Mouse (Mus musculus) kidney, adult 2 months (tissue): ENCODE data around the gene Trak1. TPM values are rescaled to one million over a fixed set of nuclear protein-coding genes. Genes with fewer than 3 reads are reported as not detected.

Experiments
- DNase-seq: peaks from one replicate; pipeline ENCODE4 v3.0.0; 2021
- H3K27ac ChIP-seq: fragments of 200-500 bp; 2 replicates; pipeline ENCODE4 v1.5.1; 2012; ENCODE audit warnings: low read depth, low read length, control low read depth, inconsistent platforms; ENCODE audit not compliant: insufficient read depth
- H3K27me3 ChIP-seq: fragments of 200-500 bp; replicated peaks from 2 replicates; pipeline ENCODE4 v1.6.1; 2012; ENCODE audit warnings: mild to moderate bottlenecking, moderate library complexity, low read length, inconsistent platforms; ENCODE audit not compliant: control insufficient read depth, insufficient read depth
- H3K36me3 ChIP-seq: fragments of 200-500 bp; 2 replicates; pipeline ENCODE4 v1.6.1; 2012; ENCODE audit warnings: mild to moderate bottlenecking, moderate library complexity, low read length, inconsistent platforms; ENCODE audit not compliant: control insufficient read depth, insufficient read depth
- H3K4me1 ChIP-seq: fragments of 200-500 bp; 2 replicates; pipeline ENCODE4 v1.6.1; 2011; ENCODE audit warnings: low read length; ENCODE audit not compliant: control insufficient read depth, insufficient read depth
- H3K4me3 ChIP-seq: fragments of 200-500 bp; 2 replicates; pipeline ENCODE4 v1.5.1; 2011; ENCODE audit warnings: mild to moderate bottlenecking, low read depth, low read length, control low read depth; ENCODE audit not compliant: insufficient read depth
- CTCF ChIP-seq: fragments of 200-500 bp; conservative IDR thresholded peaks from 2 replicates; pipeline ENCODE4 v1.5.1; 2011; ENCODE audit warnings: low read depth, mild to moderate bottlenecking, control low read depth, low read length, moderate library complexity, mixed read lengths; ENCODE audit not compliant: insufficient read depth, insufficient read length
- POLR2A ChIP-seq: fragments of 200-500 bp; IDR thresholded peaks from one replicate; pipeline ENCODE4 v1.6.1; 2011; ENCODE audit warnings: low read depth, low read length, control low read depth
- WGBS: fragments of 180-500 bp; shearing (Covaris S2); methylation state at CpG from one replicate; pipeline ENCODE4 v1.1.7; 2018; 5-methylcytosine and 5-hydroxymethylcytosine counted together
- polyA plus RNA-seq: library from polyadenylated mRNA; depleted of rRNA; stranded (reverse); fragments of >200 nt; gene quantifications from 2 replicates; pipeline ENCODE4 v1.2.3, GENCODE M21; 2012

Trak1 gene
- polyA plus RNA-seq, 1 experiment, result 65.1 TPM

DNA sequence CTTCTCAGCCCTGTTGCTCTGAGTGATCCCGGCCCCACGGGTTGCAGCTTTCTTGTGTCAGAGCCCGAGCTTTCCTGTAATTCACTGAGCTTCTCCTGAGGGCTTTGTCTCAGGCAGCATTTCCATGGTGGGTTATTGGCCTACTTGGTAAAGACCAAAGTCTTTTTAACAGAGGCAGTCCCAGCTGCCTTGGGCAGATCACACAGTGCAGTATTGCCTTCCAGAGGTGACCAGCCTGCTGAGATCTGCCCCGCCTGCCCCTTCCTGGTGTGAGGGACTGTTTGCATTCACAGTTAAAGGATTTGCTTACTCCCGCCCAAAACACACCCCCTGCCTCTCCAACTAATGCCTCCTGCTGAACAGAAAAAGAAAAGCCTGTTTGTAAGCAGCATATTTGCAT is 51.2 kb downstream of the Trak1 start:
- WGBS, result 23% methylated on average over 5 of the region's 5 CpGs

DNA sequence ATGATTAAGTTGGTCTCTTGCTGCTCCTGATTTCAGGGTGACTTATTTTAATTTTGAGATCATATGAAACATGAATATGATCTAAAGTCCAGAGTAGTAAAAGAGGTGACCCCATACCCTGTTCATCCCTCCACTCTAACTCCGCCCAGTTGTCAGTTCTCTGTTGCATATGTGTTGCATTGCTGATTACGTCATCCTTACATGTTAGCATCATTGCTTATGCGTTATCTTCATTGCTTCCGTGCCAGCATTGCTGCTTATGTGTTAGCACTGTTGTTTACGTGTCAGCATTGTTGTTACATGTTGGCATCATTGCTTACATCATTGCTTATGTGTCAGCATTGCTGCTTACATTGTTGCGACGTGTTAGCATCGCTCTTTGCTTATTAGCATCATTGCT is 51.8 kb downstream of the Trak1 start:
- TF ChIP-seq CTCF (no peak), POLR2A (no peak)
- no peaks in the 10 kb centered on the region for H3K36me3 ChIP-seq
- no peaks in the 10 kb centered on the region for H3K27me3 ChIP-seq
- 0 out of 2 replicates have a peak overlapping the region, but pooled peaks have one; percentile 30 for H3K27ac ChIP-seq
- H3K4me3 ChIP-seq, result no peak overlapping the region
- WGBS, result 92% methylated on average over 8 of the region's 8 CpGs
- no peak for DNase-seq
- peaks cover 65% of the 10 kb centered on the region for H3K4me1 ChIP-seq

More for the DNA sequence above, 51.2 kb downstream of the Trak1 start:
- H3K4me3 ChIP-seq, result no peak overlapping the region
- H3K27me3 ChIP-seq, result no peaks in the 10 kb centered on the region
- peak overlapping the region; percentile 85 for H3K27ac ChIP-seq
- no peaks in the 10 kb centered on the region for H3K36me3 ChIP-seq
- TF ChIP-seq POLR2A (no peak), CTCF (no peak)
- peak; percentile 64 for DNase-seq
- H3K4me1 ChIP-seq, result peaks cover 69% of the 10 kb centered on the region

DNA sequence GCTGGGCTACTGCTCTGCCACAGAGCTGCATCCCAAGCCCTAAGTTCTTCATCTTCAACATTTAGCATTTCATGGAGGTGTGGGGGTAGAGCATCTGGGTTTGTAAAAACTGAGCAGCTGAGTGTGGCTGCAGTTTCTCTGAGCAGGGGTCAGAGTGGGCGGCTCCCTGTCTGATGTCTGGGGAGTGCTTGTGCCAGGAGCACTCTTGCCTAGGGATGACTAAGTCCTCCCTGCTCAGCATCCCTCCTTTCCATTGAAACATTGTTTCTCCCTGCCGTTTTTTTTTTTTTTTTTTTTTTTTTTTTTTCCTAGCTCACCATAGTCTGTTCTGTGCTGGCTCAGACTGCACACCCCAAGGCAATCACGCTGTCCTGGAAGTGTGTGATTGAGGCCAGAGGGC is 53.3 kb downstream of the Trak1 start:
- no peak for TF ChIP-seq POLR2A
- no peak for TF ChIP-seq CTCF
- Histone ChIP-seq H3K27me3 (no peaks in the 10 kb centered on the region), H3K4me3 (no peak overlapping the region), H3K27ac (0 out of 2 replicates have a peak overlapping the region, but pooled peaks have one; percentile 7), H3K36me3 (no peaks in the 10 kb centered on the region), H3K4me1 (peaks cover 67% of the 10 kb centered on the region)
- WGBS, result 24% methylated on average over 3 of the region's 3 CpGs
- DNase-seq, result no peak

DNA sequence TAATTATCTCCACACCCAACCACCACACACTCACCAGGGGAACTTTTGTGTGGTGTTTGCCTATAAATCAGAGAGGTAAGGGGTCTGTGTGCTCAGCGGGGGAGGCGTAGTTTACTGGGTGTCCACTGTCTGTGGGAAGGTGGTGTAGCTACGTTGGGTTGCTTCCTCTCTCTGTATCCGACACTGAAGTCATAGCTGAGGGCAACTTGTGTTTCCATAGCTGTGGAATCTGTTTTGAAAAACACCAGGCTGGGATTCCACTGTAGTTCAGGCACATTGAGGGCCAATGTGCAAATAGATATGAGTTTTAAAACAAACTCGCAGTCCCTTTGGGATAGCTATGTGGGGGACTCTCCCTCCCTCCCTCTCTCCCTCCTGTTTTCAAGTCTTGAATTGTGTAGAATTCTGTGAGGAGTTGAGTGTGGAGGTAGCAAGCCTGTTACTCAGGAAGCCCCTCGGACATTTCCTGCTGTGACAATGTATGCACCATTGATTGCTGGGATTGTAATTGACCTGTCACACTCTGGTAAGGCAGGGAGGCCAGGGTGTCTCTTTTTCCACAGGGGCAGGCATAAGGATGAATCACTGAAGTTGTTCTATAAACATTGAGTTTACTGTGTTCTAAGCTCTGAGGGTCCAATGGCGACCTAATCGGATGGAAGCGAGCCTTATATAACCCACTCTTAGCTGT is 54.2 kb downstream of the Trak1 start:
- no peak for DNase-seq
- H3K4me3 ChIP-seq, result no peak overlapping the region
- TF ChIP-seq CTCF (no peak), POLR2A (no peak)
- no peaks in the 10 kb centered on the region for H3K27me3 ChIP-seq
- H3K36me3 ChIP-seq, result no peaks in the 10 kb centered on the region
- H3K4me1 ChIP-seq, result peaks cover 64% of the 10 kb centered on the region
- peak overlapping the region; percentile 24; the same call in 1 of the 2 replicates for H3K27ac ChIP-seq
- WGBS, result 45% methylated on average over 9 of the region's 9 CpGs

DNA sequence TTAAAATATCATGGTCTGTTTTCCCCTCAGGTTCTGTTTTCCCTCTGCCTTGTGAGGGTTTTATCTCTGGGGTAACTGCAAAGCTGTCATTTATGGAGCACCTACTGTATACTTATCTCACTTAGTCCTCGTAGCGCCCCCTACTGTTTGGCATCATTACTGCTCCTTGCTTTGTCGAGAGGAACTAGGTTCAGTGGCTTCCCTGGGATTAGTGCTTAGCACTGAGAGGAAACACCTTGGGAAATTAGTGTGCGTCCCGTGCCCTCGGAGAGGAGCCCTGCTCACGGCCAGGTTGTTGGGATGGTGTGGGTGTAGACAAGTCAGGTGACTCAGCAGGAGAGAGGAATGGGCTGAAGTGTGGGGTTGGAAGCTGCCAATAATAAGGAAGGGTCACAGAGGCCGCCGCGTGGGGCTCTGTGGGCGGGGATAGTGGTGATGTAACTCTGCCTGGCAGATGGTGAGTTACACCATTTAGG is 54.9 kb downstream of the Trak1 start:
- H3K27ac ChIP-seq, result peak overlapping the region; percentile 4; the same call in 1 of the 2 replicates
- 19% methylated on average over 11 of the region's 11 CpGs for WGBS
- H3K36me3 ChIP-seq, result no peaks in the 10 kb centered on the region
- H3K4me3 ChIP-seq, result no peak overlapping the region
- TF ChIP-seq CTCF, result peak; percentile 58
- no peak for TF ChIP-seq POLR2A
- H3K4me1 ChIP-seq, result peaks cover 67% of the 10 kb centered on the region
- H3K27me3 ChIP-seq, result no peaks in the 10 kb centered on the region
- DNase-seq, result peak; percentile 79

DNA sequence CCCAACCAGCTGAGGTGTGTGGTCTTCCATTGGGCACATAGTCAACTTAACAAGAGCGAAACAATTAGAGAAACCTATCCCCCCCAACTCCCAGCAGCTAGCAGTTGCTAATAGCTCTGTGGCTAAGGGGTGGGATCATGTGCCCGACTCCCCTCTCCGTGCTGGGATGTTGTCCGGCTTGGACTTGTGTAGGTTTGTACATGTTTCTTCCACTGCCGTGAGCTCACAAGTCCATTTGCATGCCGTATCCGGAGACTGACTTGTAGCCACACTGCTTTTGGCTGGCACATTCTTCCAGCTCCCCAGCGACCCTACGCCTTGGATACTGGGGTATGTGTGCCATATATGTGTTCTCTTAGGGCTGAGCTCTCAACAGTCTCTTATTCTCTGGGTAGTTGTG is 55.4 kb downstream of the Trak1 start:
- Histone ChIP-seq H3K27me3 (no peaks in the 10 kb centered on the region), H3K4me3 (no peak overlapping the region), H3K36me3 (no peaks in the 10 kb centered on the region), H3K27ac (no peak overlapping the region), H3K4me1 (peaks cover 65% of the 10 kb centered on the region)
- TF ChIP-seq CTCF (no peak), POLR2A (no peak)
- DNase-seq, result no peak
- 88% methylated on average over 9 of the region's 9 CpGs for WGBS

DNA sequence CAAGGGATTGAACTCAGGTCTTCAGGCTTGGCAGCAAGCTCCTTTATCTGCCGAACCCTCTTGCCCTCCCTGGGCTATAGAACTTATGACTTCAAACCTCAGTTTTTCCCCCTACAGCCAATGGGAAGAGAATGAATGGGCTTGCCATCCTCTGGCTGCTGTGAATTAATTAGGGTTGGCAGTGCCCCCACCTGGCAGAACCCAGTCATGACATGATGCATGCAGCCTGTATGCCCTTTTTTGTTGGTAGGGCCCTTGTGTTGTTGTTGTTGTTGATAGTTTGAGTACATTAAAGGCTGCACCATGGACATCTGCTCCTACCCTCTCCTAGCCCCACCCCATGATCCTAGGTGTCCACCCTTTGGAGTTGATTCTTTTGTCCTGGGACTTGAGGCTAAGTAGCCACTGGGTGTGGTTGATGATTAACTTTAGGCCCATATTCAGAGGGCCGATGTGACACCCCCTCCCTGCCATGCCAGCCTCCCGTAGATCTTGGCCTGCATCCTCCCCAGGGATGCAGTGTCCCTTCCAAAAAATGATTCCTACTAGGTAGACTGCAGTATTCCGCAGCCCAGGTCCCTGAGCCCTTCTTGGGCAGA is 57.6 kb downstream of the Trak1 start:
- H3K4me1 ChIP-seq, result peaks cover 66% of the 10 kb centered on the region
- DNase-seq, result peak; percentile 78
- WGBS, result 43% methylated on average over 4 of the region's 4 CpGs

More for the DNA sequence above, 57.6 kb downstream of the Trak1 start:
- Histone ChIP-seq H3K4me3 (no peak overlapping the region), H3K27me3 (no peaks in the 10 kb centered on the region), H3K27ac (peak overlapping the region; percentile 68), H3K36me3 (no peaks in the 10 kb centered on the region)
- TF ChIP-seq POLR2A, result no peak
- TF ChIP-seq CTCF, result peak; percentile 71
